Mouse (Mus musculus) C2C12 (cell line): ENCODE data around the gene Evi5l. TPM values are rescaled to one million over a fixed set of nuclear protein-coding genes. Genes with fewer than 3 reads are reported as not detected.
A peak's percentile ranks its signal among the peaks of the same experiment; 100 is the strongest.

Experiments
- H3K27me3 ChIP-seq: one replicate; pipeline ENCODE4 v1.6.1; 2011; ENCODE audit not compliant: control insufficient read depth, insufficient read depth, insufficient read length
- H3K36me3 ChIP-seq: one replicate; pipeline ENCODE4 v1.6.1; 2011; ENCODE audit not compliant: control insufficient read depth, insufficient read depth
- H3K4me3 ChIP-seq: one replicate; pipeline ENCODE4 v1.5.1; 2011; ENCODE audit warnings: mild to moderate bottlenecking, control low read depth; ENCODE audit not compliant: poor library complexity, insufficient read depth, severe bottlenecking
- H3K79me2 ChIP-seq: one replicate; pipeline ENCODE4 v1.6.1; 2011; ENCODE audit not compliant: control insufficient read depth, insufficient read depth
- H3K79me3 ChIP-seq: one replicate; pipeline ENCODE4 v1.6.1; 2011; ENCODE audit warnings: low read depth, control low read depth
- H3ac ChIP-seq: one replicate; pipeline ENCODE3; 2011; ENCODE audit warnings: low read depth; ENCODE audit not compliant: control insufficient read depth, insufficient read length
- CEBPB ChIP-seq: IDR thresholded peaks from one replicate; pipeline ENCODE4 v1.6.1; 2011; ENCODE audit warnings: low read depth, mild to moderate bottlenecking, control low read depth, moderate library complexity
- CTCF ChIP-seq: IDR thresholded peaks from one replicate; pipeline ENCODE4 v1.5.1; 2011; ENCODE audit not compliant: control insufficient read depth, insufficient read depth, insufficient read length
- FOSL1 ChIP-seq: IDR thresholded peaks from one replicate; pipeline ENCODE4 v1.8.0; 2011; ENCODE audit warnings: mild to moderate bottlenecking, low read length; ENCODE audit not compliant: poor library complexity, insufficient read depth, severe bottlenecking
- MAX ChIP-seq: IDR thresholded peaks from one replicate; pipeline ENCODE4 v1.6.1; 2011; ENCODE audit warnings: mild to moderate bottlenecking, control low read depth
- MYOD1 ChIP-seq: IDR thresholded peaks from one replicate; pipeline ENCODE4 v1.6.1; 2011; ENCODE audit warnings: low read depth; ENCODE audit not compliant: control insufficient read depth, insufficient read length
- MYOG ChIP-seq: IDR thresholded peaks from one replicate; pipeline ENCODE4 v1.6.1; 2011; ENCODE audit not compliant: control insufficient read depth, insufficient read length; ENCODE audit errors: extremely low read depth
- USF1 ChIP-seq: IDR thresholded peaks from one replicate; pipeline ENCODE4 v1.6.1; 2011; ENCODE audit warnings: low read depth, mild to moderate bottlenecking, control low read depth, moderate library complexity
- polyA plus RNA-seq: library from polyadenylated mRNA; unstranded; fragments of >200 nt; fragmentation: generic; extraction: Trizol; gene quantifications from one replicate; pipeline ENCODE4 v1.2.1, GENCODE M21; 2012; ENCODE audit warnings: missing spikeins

Gene Evi5l
- polyA plus RNA-seq, 1 experiment, result 11.6 TPM

DNA sequence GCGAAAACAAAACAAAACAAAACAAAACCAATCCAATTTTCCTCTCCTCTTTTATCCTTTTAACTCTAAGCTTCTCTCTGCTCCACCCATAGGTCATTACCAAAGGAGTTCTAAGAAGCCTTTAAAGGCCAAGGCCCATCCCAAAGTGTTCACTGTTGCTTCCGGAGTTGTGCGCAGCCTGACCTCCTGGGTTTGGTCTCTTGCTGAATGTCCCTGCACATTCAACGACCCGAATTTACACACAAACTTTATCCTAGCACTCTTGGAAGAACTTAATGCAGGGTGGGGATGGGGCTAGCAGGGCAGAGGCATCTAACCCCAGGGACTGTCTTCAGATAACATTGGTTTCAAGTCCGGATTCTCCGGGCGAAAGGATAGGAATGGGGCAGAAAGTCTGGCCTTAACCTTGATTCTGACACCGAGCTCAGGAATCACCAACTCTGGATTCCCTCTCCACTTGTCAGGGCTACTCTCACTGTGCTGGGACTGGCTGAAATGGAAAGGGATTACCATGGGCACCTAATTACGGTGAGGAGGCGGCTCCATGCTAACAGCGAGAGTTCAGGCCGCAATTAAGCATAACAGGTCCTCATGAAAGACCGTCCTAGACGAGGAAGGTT lies 71.6 kb downstream of the Evi5l start:
- Histone ChIP-seq H3K27me3 (no peaks in the 10 kb centered on the region), H3K4me3 (peak overlapping the region; percentile 29), H3K36me3 (peaks cover 4% of the 10 kb centered on the region), H3K79me3 (peaks cover 31% of the 10 kb centered on the region), H3K79me2 (peaks cover 40% of the 10 kb centered on the region), H3ac (peak overlapping the region; percentile 71)
- no peak for TF ChIP-seq CTCF
- no peak for TF ChIP-seq CEBPB
- TF ChIP-seq MYOD1, result no peak
- no peak for TF ChIP-seq MYOG
- TF ChIP-seq MAX, result no peak
- no peak for TF ChIP-seq FOSL1
- TF ChIP-seq USF1, result no peak

DNA sequence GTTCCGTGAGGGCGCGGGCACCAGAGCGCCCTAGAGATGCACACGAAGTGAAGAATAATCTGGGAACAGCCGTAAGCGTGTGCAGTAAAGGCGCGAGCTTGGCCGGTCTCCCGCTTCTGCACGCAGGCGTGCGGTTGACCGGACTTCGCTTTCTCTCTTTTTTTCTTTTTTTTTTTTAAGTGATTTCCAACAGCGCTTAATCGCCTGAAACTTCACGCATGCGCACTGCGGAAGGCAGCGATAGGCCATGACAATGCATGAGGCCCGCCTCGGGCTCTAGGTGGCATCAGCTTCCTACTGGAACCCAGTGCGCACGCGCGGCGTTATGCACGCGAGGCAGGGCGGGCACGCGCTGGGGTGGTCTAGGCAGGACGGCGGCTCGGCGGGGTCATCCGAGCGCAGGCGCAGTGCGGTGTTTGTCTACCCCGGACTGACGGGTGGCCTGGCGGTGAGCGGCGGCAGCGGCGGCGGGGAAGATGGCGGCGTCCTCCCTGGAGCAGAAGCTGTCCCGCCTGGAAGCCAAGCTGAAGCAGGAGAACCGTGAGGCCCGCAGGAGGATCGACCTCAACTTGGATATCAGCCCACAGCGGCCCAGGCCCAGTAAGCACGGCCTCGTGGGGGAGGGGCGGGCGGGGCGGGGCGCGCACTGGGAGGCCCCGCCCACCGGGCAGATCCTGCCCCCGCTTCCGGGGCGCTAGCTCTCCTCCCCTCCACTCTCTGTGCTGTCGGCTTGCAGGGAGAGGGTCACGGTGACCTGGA lies 72.2 kb downstream of the Evi5l start, which contains the start of the genes Map2k7 and Gm49320:
Gene Map2k7 (plus strand): TSS at position 307 of the 759 bp plus-strand sequence.
Gene Gm49320 (plus strand): TSS at position 432 of the 759 bp plus-strand sequence.
- no peak for TF ChIP-seq USF1
- TF ChIP-seq CEBPB, result no peak
- TF ChIP-seq CTCF, result peak; percentile 33
- TF ChIP-seq MAX, result peak; percentile 92
- Histone ChIP-seq H3ac (peak within 1 kb of the TSS; percentile 80), H3K79me2 (peaks cover 40% of the 10 kb centered on the region), H3K4me3 (peak within 1 kb of the TSS; percentile 65), H3K36me3 (peaks cover 7% of the 10 kb centered on the region), H3K79me3 (peaks cover 31% of the 10 kb centered on the region), H3K27me3 (no peaks in the 10 kb centered on the region)

- Histone ChIP-seq H3K27me3 (no peaks in the 10 kb centered on the region), H3K36me3 (peaks cover 14% of the 10 kb centered on the region), H3ac (peak overlapping the region; percentile 80), H3K79me2 (peaks cover 40% of the 10 kb centered on the region), H3K79me3 (peaks cover 31% of the 10 kb centered on the region), H3K4me3 (peak overlapping the region; percentile 65)
- TF ChIP-seq USF1 (no peak), MYOG (no peak), CTCF (no peak), CEBPB (no peak), MYOD1 (no peak)
These were observed 73.0 kb downstream of the Evi5l start for GRCm38 (mm10) chr8:4239193-4239890.

DNA sequence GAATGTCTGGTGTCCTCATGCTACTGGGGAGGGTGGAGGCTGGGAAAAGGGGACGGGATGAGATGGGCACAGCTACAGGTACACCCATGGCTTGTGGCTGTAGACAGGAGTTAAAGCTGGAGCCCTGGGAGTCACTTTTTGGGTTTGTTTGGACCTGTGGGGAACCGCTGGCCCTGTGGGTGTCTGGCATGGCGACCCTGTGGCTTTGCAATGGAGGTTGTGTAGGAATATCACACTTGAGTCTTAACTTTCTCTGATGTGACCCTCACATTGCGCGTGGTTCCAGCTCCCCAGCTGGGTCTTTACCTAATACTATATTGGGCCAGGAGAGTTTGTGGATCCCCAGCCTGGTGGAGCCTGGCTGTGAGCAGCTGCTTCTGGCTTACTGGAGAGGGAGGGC lies 78.7 kb downstream of the Evi5l start:
- TF ChIP-seq MYOD1 (no peak), CTCF (no peak), MAX (no peak), MYOG (no peak), FOSL1 (no peak), USF1 (no peak), CEBPB (no peak)
- no peaks in the 10 kb centered on the region for H3K27me3 ChIP-seq
- peaks cover 20% of the 10 kb centered on the region for H3K79me3 ChIP-seq
- peaks cover 27% of the 10 kb centered on the region for H3K79me2 ChIP-seq
- no peak overlapping the region for H3ac ChIP-seq
- H3K4me3 ChIP-seq, result no peak overlapping the region
- H3K36me3 ChIP-seq, result peaks cover 32% of the 10 kb centered on the region

GRCm38 (mm10) chr8:4245737-4246136 lies 79.4 kb downstream of the Evi5l start:
- Histone ChIP-seq H3ac (no peak overlapping the region), H3K27me3 (no peaks in the 10 kb centered on the region), H3K4me3 (no peak overlapping the region), H3K79me2 (peaks cover 21% of the 10 kb centered on the region), H3K79me3 (peaks cover 13% of the 10 kb centered on the region), H3K36me3 (peaks cover 32% of the 10 kb centered on the region)
- TF ChIP-seq MYOG (no peak), CEBPB (no peak), MYOD1 (no peak), USF1 (no peak), MAX (no peak), CTCF (no peak), FOSL1 (no peak)
